Mouse (Mus musculus): ENCODE results near the gene Thrb. TPM values are rescaled to one million over a fixed set of nuclear protein-coding genes. Genes with fewer than 3 reads are reported as not detected.

Thrb gene
- total and polyA plus RNA-seq, 3 experiments = not detected

DNA sequence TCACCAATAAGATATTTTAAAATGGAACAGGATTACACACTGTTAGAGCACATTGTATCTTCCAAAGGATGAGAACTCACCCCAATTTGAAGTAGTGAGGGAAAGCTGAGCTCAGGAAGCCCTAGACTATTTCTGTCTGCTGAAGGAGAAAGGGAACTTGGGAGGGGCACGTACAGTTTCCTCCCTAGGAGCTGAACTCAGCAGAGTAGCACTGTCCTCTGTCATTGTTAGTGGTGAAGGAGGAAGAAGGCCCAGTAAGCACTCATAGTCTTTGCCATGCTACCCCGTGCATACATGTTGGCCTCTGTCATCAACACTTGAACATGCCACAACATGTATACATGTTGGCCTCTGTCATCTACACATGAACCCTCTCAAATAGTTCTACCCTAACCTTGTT, 294.0 kb downstream of the Thrb start:
- H3K4me3 ChIP-seq (ENCODE audit: control insufficient read depth in 1 of 2, insufficient read depth in 1 of 2, low read depth in 2 of 2, low read length in 2 of 2) = no peak overlapping the region
- H3K9ac ChIP-seq (ENCODE audit: control insufficient read depth, low read depth, low read length, poor library complexity, severe bottlenecking) = no peak overlapping the region
- H3K27me3 ChIP-seq (ENCODE audit: control insufficient read depth in 1 of 2, insufficient read depth in 2 of 2, low read length in 2 of 2) = no peaks in the 10 kb centered on the region
- H3K79me2 ChIP-seq (ENCODE audit: control insufficient read depth, insufficient read depth, low read length, poor library complexity) = no peaks in the 10 kb centered on the region
- H3K9me3 ChIP-seq (replicated peaks; ENCODE audit: insufficient read depth, low read length) = no peaks in the 10 kb centered on the region
- DNase-seq (ENCODE audit: low read depth, low spot score) = no peak
- no peaks in the 10 kb centered on the region for H3K4me1 ChIP-seq (ENCODE audit: control insufficient read depth in 1 of 2, insufficient read depth in 2 of 2, low read length in 2 of 2)
- no peaks in the 10 kb centered on the region for H3K36me3 ChIP-seq (ENCODE audit: control insufficient read depth in 1 of 2, insufficient read depth in 2 of 2, low read length in 2 of 2)
- no peak overlapping the region for H3K27ac ChIP-seq (ENCODE audit: control insufficient read depth, low read depth, low read length)
- TF ChIP-seq UBTF (IDR thresholded peaks at IDR 0.05; ENCODE audit: borderline replicate concordance, insufficient read depth, low read depth, low read length) = no peak
- no peak for TF ChIP-seq RAD21 (IDR thresholded peaks at IDR 0.05; ENCODE audit: low read depth, low read length)
- TF ChIP-seq MYC (IDR thresholded peaks at IDR 0.05; ENCODE audit: low read depth, low read length) = no peak
- no peak for TF ChIP-seq TAL1 (IDR thresholded peaks at IDR 0.05; ENCODE audit: low read length)
- no peak for TF ChIP-seq EP300 (IDR thresholded peaks at IDR 0.05; ENCODE audit: low read depth in 1 of 2, low read length in 2 of 2)
- TF ChIP-seq ZNF384 (IDR thresholded peaks at IDR 0.05; ENCODE audit: low read depth, low read length) = no peak
- TF ChIP-seq SIN3A (IDR thresholded peaks at IDR 0.05; ENCODE audit: low read length) = no peak
- no peak for TF ChIP-seq MAZ (IDR thresholded peaks at IDR 0.05; ENCODE audit: low read depth, low read length)
- TF ChIP-seq POLR2AphosphoS2 (IDR thresholded peaks at IDR 0.05; ENCODE audit: low read length) = no peak
- TF ChIP-seq TCF12 (IDR thresholded peaks at IDR 0.05; ENCODE audit: low read depth, low read length) = no peak
- no peak for TF ChIP-seq ELF1 (IDR thresholded peaks at IDR 0.05; ENCODE audit: low read depth, low read length)
- TF ChIP-seq E2F4 (IDR thresholded peaks at IDR 0.05; ENCODE audit: borderline replicate concordance, low read depth, low read length) = no peak
- TF ChIP-seq CHD2 (IDR thresholded peaks at IDR 0.05; ENCODE audit: low read length) = no peak
- no peak for TF ChIP-seq KAT2A (conservative IDR thresholded peaks at IDR 0.05; ENCODE audit: low read depth, low read length)
- TF ChIP-seq CHD1 (IDR thresholded peaks at IDR 0.05; ENCODE audit: low read depth, low read length) = no peak
- TF ChIP-seq MYB (IDR thresholded peaks at IDR 0.05; ENCODE audit: low read depth, low read length) = no peak
- TF ChIP-seq ZC3H11A (IDR thresholded peaks at IDR 0.05; ENCODE audit: low read depth, low read length) = no peak
- TF ChIP-seq POLR2AphosphoS5 (IDR thresholded peaks at IDR 0.05; ENCODE audit: borderline replicate concordance, low read depth, low read length) = no peak

DNA sequence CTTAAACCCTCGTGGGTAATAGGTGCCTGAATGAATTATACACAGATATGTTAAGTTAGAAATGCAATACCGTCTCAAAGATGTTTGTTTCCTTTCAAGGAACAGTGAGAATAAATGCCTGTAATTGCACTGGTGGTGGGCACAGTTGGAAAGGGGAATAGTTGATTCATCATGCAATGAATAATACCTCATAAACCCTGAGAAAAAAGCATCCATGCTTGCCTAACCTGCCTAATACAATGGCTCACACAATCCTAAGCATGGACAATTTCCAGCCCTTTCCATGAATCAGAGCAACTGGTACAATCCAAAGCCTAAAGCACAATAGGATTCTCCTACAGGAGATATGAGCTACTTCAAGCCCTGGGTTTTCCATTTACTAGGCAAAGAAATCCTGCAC, 299.8 kb downstream of the Thrb start:
- no peaks in the 10 kb centered on the region for H3K79me2 ChIP-seq (ENCODE audit: control insufficient read depth, insufficient read depth, low read length, poor library complexity)
- no peak overlapping the region for H3K27ac ChIP-seq (ENCODE audit: control insufficient read depth, low read depth, low read length)
- no peak overlapping the region for H3K4me3 ChIP-seq (ENCODE audit: control insufficient read depth in 1 of 2, insufficient read depth in 1 of 2, low read depth in 2 of 2, low read length in 2 of 2)
- no peak overlapping the region for H3K9ac ChIP-seq (ENCODE audit: control insufficient read depth, low read depth, low read length, poor library complexity, severe bottlenecking)
- H3K4me1 ChIP-seq (ENCODE audit: control insufficient read depth in 1 of 2, insufficient read depth in 2 of 2, low read length in 2 of 2) = no peaks in the 10 kb centered on the region
- TF ChIP-seq MAFK (IDR thresholded peaks at IDR 0.05; ENCODE audit: borderline replicate concordance, low read depth, low read length) (no peak), MYB (IDR thresholded peaks at IDR 0.05; ENCODE audit: low read depth, low read length) (no peak), JUND (IDR thresholded peaks at IDR 0.05; ENCODE audit: low read depth, low read length) (no peak), GATA1 (IDR thresholded peaks at IDR 0.05; ENCODE audit: low read depth, low read length) (no peak), E2F4 (IDR thresholded peaks at IDR 0.05; ENCODE audit: borderline replicate concordance, low read depth, low read length) (no peak), USF2 (IDR thresholded peaks at IDR 0.05; ENCODE audit: borderline replicate concordance in 1 of 2, insufficient read depth in 1 of 2, low read depth in 1 of 2, low read length in 2 of 2) (no peak), SMC3 (IDR thresholded peaks at IDR 0.05; ENCODE audit: low read depth, low read length) (no peak), ZMIZ1 (IDR thresholded peaks at IDR 0.05; ENCODE audit: low read depth, low read length) (no peak), HCFC1 (IDR thresholded peaks at IDR 0.05; ENCODE audit: low read depth, low read length) (no peak), RAD21 (IDR thresholded peaks at IDR 0.05; ENCODE audit: low read depth, low read length) (no peak), UBTF (IDR thresholded peaks at IDR 0.05; ENCODE audit: borderline replicate concordance, insufficient read depth, low read depth, low read length) (no peak), POLR2AphosphoS2 (IDR thresholded peaks at IDR 0.05; ENCODE audit: low read length) (no peak), POLR2AphosphoS5 (IDR thresholded peaks at IDR 0.05; ENCODE audit: borderline replicate concordance, low read depth, low read length) (no peak), MAZ (IDR thresholded peaks at IDR 0.05; ENCODE audit: low read depth, low read length) (no peak), TCF12 (IDR thresholded peaks at IDR 0.05; ENCODE audit: low read depth, low read length) (no peak), ZNF384 (IDR thresholded peaks at IDR 0.05; ENCODE audit: low read depth, low read length) (no peak), MYC (IDR thresholded peaks at IDR 0.05; ENCODE audit: low read depth, low read length) (no peak), BHLHE40 (IDR thresholded peaks at IDR 0.05; ENCODE audit: borderline replicate concordance, low read depth, low read length) (no peak)
- no peak for DNase-seq (ENCODE audit: low read depth, low spot score)
- H3K36me3 ChIP-seq (ENCODE audit: control insufficient read depth in 1 of 2, insufficient read depth in 2 of 2, low read length in 2 of 2) = no peaks in the 10 kb centered on the region
- no peaks in the 10 kb centered on the region for H3K9me3 ChIP-seq (replicated peaks; ENCODE audit: insufficient read depth, low read length)
- H3K27me3 ChIP-seq (ENCODE audit: control insufficient read depth in 1 of 2, insufficient read depth in 2 of 2, low read length in 2 of 2) = no peaks in the 10 kb centered on the region
